Mouse (Mus musculus) cerebellum, adult 2 months (tissue): ENCODE results near the gene Cmc1.

Source experiments
- CTCF ChIP-seq: fragments of 200-500 bp; IDR thresholded peaks from 2 replicates; pipeline ENCODE4 v1.5.1; 2011; ENCODE audit warnings: low read depth, mild to moderate bottlenecking, control low read depth, low read length, moderate library complexity, borderline replicate concordance; ENCODE audit not compliant: insufficient read depth
- POLR2A ChIP-seq: fragments of 200-500 bp; IDR thresholded peaks from 2 replicates; pipeline ENCODE4 v1.6.1; 2011; ENCODE audit warnings: low read length, control low read depth, borderline replicate concordance; ENCODE audit not compliant: insufficient read depth

GRCm38 (mm10) chr9:118043581-118043980, 106.4 kb downstream of the Cmc1 start:
- no peak for TF ChIP-seq CTCF
- no peak for TF ChIP-seq POLR2A
